Mouse (Mus musculus): ENCODE data around the gene Foxp1. TPM values are rescaled to one million over a fixed set of nuclear protein-coding genes. Genes with fewer than 3 reads are reported as not detected.

The Foxp1 gene
- 100 to 1,000 TPM; 122 to 138 TPM for total RNA-seq (2023)

DNA sequence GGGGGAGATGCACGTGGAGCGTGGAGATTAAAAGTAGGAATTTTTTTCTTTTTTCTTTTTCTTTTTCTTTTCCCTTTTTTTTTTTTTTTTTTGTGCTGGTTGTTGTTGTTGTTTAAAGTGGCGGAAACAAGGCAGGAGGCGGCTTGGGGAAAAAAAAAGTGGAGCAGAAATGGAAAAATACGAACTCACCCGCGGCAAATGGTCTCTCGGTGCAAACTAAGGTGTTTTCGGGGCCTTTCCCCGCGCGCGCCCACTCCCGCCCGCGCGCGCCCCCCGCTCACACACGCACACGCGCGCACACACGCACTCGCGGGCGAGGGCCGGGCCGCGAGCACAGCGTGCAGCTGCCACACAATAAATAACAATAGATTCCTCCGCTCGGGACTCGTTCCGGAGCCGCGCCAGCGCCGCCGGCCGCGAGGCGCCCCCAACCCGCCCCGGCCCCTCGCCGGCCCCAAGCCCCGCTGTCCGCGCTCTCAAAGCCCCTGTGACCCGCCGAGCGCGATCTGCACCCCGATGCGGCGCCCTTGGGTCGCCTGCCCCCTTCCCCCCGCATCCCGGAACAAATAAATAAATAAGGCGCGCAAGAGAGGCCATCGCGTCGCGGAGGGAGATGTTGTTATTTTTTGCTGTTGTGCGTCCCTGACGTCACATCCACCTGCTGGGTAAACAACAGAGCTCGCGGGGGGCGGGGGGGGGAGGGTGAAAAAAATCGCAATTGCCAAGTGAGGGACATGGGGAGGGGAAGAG is at the start of gene Foxp1:
Gene Foxp1, minus strand, starts transcription at position 363 of the 750 bp plus-strand sequence.

Other genes starting within 250 kb of the Foxp1 start
- gene Eif4e3, start 144.1 kb upstream of the Foxp1 start, total RNA-seq (2023): 10 to 100 TPM; 43.5 to 45.3 TPM
- 10 to 100 TPM; 16.0 to 24.3 TPM for gene Gm20696, start 144.1 kb upstream of the Foxp1 start, total RNA-seq (2023)
- gene Gpr27, start 170.0 kb upstream of the Foxp1 start, total RNA-seq (2023): 10 to 100 TPM; 26.9 to 29.7 TPM
- gene Prok2, start 203.7 kb upstream of the Foxp1 start, total RNA-seq (2023): 10 to 100 TPM; 10.5 to 12.4 TPM